Mouse (Mus musculus): ENCODE measurements around the gene Apod. TPM values are rescaled to one million over a fixed set of nuclear protein-coding genes. Genes with fewer than 3 reads are reported as not detected.
"Not testable (repeated sequence)": the region's sequence is repeated elsewhere in the genome, so short reads cannot be mapped to it uniquely, and the experiment has no call there.

The Apod gene
- total and polyA plus RNA-seq, 2 experiments from 2014 or later, result 0.51 TPM; not detected in 1

- Histone ChIP-seq H3K4me2 (ENCODE audit: low read depth, low read length) (no peak overlapping the region), H3K9ac (replicated peaks; ENCODE audit: low read depth, low read length) (no peak overlapping the region), H3K9me3 (replicated peaks; ENCODE audit: control insufficient read depth, low read length) (no peaks in the 10 kb centered on the region), H3K36me3 (replicated peaks; ENCODE audit: control insufficient read depth, insufficient read depth, low read length) (no peaks in the 10 kb centered on the region), H3K4me3 (ENCODE audit: low read depth, low read length) (no peak overlapping the region), H3K4me1 (ENCODE audit: control insufficient read depth, insufficient read depth) (no peaks in the 10 kb centered on the region; the same call in 1 of the 2 replicates), H3K27me3 (ENCODE audit: control insufficient read depth, insufficient read depth, low read length) (no peaks in the 10 kb centered on the region), H3K27ac (ENCODE audit: low read depth) (no peak overlapping the region)
- ATAC-seq (ENCODE audit: insufficient read depth, low read depth), result no peak
- TF ChIP-seq EP300 (IDR thresholded peaks at IDR 0.05; ENCODE audit: low read depth) (no peak), CTCF (IDR thresholded peaks at IDR 0.05; ENCODE audit: low read depth) (no peak)
- no peak for DNase-seq (ENCODE audit: low spot score)
- WGBS, result 78% methylated on average over 4 of the region's 4 CpGs
Observed at GRCm38 (mm10) chr16:31321501-31321900, 6.9 kb upstream of the Apod start.

- ATAC-seq (ENCODE audit: insufficient read depth, low read depth), result no peak
- Histone ChIP-seq H3K9ac (replicated peaks; ENCODE audit: low read depth, low read length) (no peak overlapping the region), H3K27me3 (ENCODE audit: control insufficient read depth, insufficient read depth, low read length) (no peaks in the 10 kb centered on the region), H3K9me3 (replicated peaks; ENCODE audit: control insufficient read depth, low read length) (no peaks in the 10 kb centered on the region), H3K4me3 (ENCODE audit: low read depth, low read length) (no peak overlapping the region), H3K27ac (ENCODE audit: low read depth) (no peak overlapping the region), H3K4me2 (ENCODE audit: low read depth, low read length) (no peak overlapping the region), H3K36me3 (replicated peaks; ENCODE audit: control insufficient read depth, insufficient read depth, low read length) (no peaks in the 10 kb centered on the region), H3K4me1 (ENCODE audit: control insufficient read depth, insufficient read depth) (no peaks in the 10 kb centered on the region; the same call in none of the 2 replicates)
- WGBS, result 81% methylated on average over 7 of the region's 7 CpGs
- TF ChIP-seq CTCF (IDR thresholded peaks at IDR 0.05; ENCODE audit: low read depth), result no peak
- no peak for TF ChIP-seq EP300 (IDR thresholded peaks at IDR 0.05; ENCODE audit: low read depth)
- no peak for DNase-seq (ENCODE audit: low spot score)
Observed at GRCm38 (mm10) chr16:31320954-31321353, 6.3 kb upstream of the Apod start.

- H3K4me3 ChIP-seq (ENCODE audit: low read depth, low read length); H3K4me2 ChIP-seq (ENCODE audit: low read depth, low read length); DNase-seq (ENCODE audit: low spot score); ATAC-seq (ENCODE audit: insufficient read depth, low read depth); H3K9ac ChIP-seq (replicated peaks; ENCODE audit: low read depth, low read length); H3K9me3 ChIP-seq (replicated peaks; ENCODE audit: control insufficient read depth, low read length); H3K36me3 ChIP-seq (replicated peaks; ENCODE audit: control insufficient read depth, insufficient read depth, low read length); H3K27me3 ChIP-seq (ENCODE audit: control insufficient read depth, insufficient read depth, low read length); H3K4me1 ChIP-seq (ENCODE audit: control insufficient read depth, insufficient read depth): not testable (repeated sequence)
- WGBS, result 69% methylated on average over 3 of the region's 3 CpGs
- peak overlapping the region; percentile 32 for H3K27ac ChIP-seq (ENCODE audit: low read depth)
Observed at GRCm38 (mm10) chr16:31319723-31320122, 5.1 kb upstream of the Apod start.

DNA sequence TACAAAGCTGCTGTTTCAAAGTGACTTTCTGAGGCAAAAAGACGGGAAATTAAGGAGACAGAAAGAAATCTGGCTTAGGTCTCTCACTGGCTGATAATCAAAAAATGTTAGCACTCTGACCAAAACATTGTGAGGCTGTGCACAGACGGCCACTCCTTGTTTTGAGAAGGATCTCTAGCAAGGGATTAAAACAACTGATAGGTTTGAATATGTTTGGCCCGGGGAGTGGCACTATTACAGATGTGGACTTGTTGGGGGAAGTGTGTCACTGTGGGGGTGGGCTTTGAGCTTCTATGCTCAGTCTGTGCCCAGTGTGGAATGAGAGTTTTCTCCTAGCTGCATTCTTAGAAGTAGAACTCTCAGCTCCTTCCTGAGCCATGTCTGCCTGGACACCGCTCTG lies 4.7 kb upstream of the Apod start:
- H3K9ac ChIP-seq (replicated peaks; ENCODE audit: low read depth, low read length), result no peak overlapping the region
- no peak for ATAC-seq (ENCODE audit: insufficient read depth, low read depth)
- peak overlapping the region; percentile 32 for H3K27ac ChIP-seq (ENCODE audit: low read depth)
- no peaks in the 10 kb centered on the region for H3K9me3 ChIP-seq (replicated peaks; ENCODE audit: control insufficient read depth, low read length)
- H3K4me3 ChIP-seq (ENCODE audit: low read depth, low read length), result no peak overlapping the region
- H3K36me3 ChIP-seq (replicated peaks; ENCODE audit: control insufficient read depth, insufficient read depth, low read length), result no peaks in the 10 kb centered on the region
- H3K4me1 ChIP-seq (ENCODE audit: control insufficient read depth, insufficient read depth), result no peaks in the 10 kb centered on the region; the same call in none of the 2 replicates
- 52% methylated on average over 4 of the region's 4 CpGs for WGBS
- DNase-seq (ENCODE audit: low spot score), result no peak
- H3K27me3 ChIP-seq (ENCODE audit: control insufficient read depth, insufficient read depth, low read length), result no peaks in the 10 kb centered on the region
- H3K4me2 ChIP-seq (ENCODE audit: low read depth, low read length), result no peak overlapping the region
- no peak for TF ChIP-seq CTCF (IDR thresholded peaks at IDR 0.05; ENCODE audit: low read depth)
- TF ChIP-seq EP300 (IDR thresholded peaks at IDR 0.05; ENCODE audit: low read depth), result no peak

DNA sequence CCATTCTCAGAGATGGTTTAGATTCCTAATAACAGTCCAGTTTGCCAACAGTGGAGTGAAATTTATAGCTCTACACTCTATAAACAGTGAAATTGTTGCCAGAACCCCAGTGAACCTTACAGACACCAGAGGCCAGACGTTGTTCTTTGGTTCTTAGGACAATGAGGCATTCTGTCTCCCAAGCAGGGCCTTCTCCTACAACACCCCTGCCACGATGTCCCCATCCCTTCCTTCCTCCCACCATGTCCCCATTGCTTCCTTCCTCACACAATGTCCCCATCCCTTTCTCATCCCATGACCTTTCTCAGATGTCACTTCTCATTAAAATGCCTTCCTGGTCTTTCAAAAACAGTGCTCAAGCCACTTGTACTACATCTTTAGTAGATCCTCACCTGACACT lies 3.8 kb upstream of the Apod start:
- H3K36me3 ChIP-seq (replicated peaks; ENCODE audit: control insufficient read depth, insufficient read depth, low read length), result no peaks in the 10 kb centered on the region
- H3K4me2 ChIP-seq (ENCODE audit: low read depth, low read length), result no peak overlapping the region
- no peak overlapping the region for H3K27ac ChIP-seq (ENCODE audit: low read depth)
- no peak overlapping the region for H3K9ac ChIP-seq (replicated peaks; ENCODE audit: low read depth, low read length)
- WGBS, result 58% methylated on average over 2 of the region's 2 CpGs
- DNase-seq (ENCODE audit: low spot score) (no peak), ATAC-seq (ENCODE audit: insufficient read depth, low read depth) (no peak)
- no peak for TF ChIP-seq EP300 (IDR thresholded peaks at IDR 0.05; ENCODE audit: low read depth)
- TF ChIP-seq CTCF (IDR thresholded peaks at IDR 0.05; ENCODE audit: low read depth), result no peak
- no peaks in the 10 kb centered on the region; the same call in none of the 2 replicates for H3K4me1 ChIP-seq (ENCODE audit: control insufficient read depth, insufficient read depth)
- no peaks in the 10 kb centered on the region for H3K27me3 ChIP-seq (ENCODE audit: control insufficient read depth, insufficient read depth, low read length)
- no peak overlapping the region for H3K4me3 ChIP-seq (ENCODE audit: low read depth, low read length)
- H3K9me3 ChIP-seq (replicated peaks; ENCODE audit: control insufficient read depth, low read length), result no peaks in the 10 kb centered on the region

GRCm38 (mm10) chr16:31316246-31317143 lies 1.9 kb upstream of the Apod start:
- not testable (repeated sequence) for H3K9me3 ChIP-seq (replicated peaks; ENCODE audit: control insufficient read depth, low read length); H3K36me3 ChIP-seq (replicated peaks; ENCODE audit: control insufficient read depth, insufficient read depth, low read length); H3K4me3 ChIP-seq (ENCODE audit: low read depth, low read length); H3K4me1 ChIP-seq (ENCODE audit: control insufficient read depth, insufficient read depth); H3K27me3 ChIP-seq (ENCODE audit: control insufficient read depth, insufficient read depth, low read length); H3K9ac ChIP-seq (replicated peaks; ENCODE audit: low read depth, low read length); H3K4me2 ChIP-seq (ENCODE audit: low read depth, low read length)
- 31% methylated on average over 11 of the region's 12 CpGs for WGBS
- DNase-seq (ENCODE audit: low spot score) (peak; percentile 68), ATAC-seq (ENCODE audit: insufficient read depth, low read depth) (peak; percentile 69)
- peak overlapping the region; percentile 56 for H3K27ac ChIP-seq (ENCODE audit: low read depth)

All from heart, postnatal 0 days (tissue).